Mouse (Mus musculus) stomach, embryonic 15.5 days (tissue): ENCODE measurements around the gene Phox2a. TPM values are rescaled to one million over a fixed set of nuclear protein-coding genes. Genes with fewer than 3 reads are reported as not detected.

Experiments used
- ATAC-seq: fragments of 200-750 bp; cut with Nextera tagmentation; 2 replicates; pipeline ENCODE4 v1.8.0; 2017; ENCODE audit warnings: low read depth, moderate number of reproducible peaks, moderate TSS enrichment; ENCODE audit not compliant: insufficient read depth, low FRiP score
- H3K27ac ChIP-seq: fragments of 300-500 bp; sonication (generic); 2 replicates; pipeline ENCODE4 v1.5.1; 2015; ENCODE audit warnings: mild to moderate bottlenecking, inconsistent platforms
- H3K27me3 ChIP-seq: fragments of 300-500 bp; sonication (generic); replicated peaks from 2 replicates; pipeline ENCODE4 v1.6.1; 2015; ENCODE audit warnings: inconsistent platforms
- H3K36me3 ChIP-seq: fragments of 300-500 bp; sonication (generic); 2 replicates; pipeline ENCODE4 v1.6.1; 2015; ENCODE audit warnings: inconsistent platforms
- H3K4me1 ChIP-seq: fragments of 300-500 bp; sonication (generic); 2 replicates; pipeline ENCODE4 v1.6.1; 2015; ENCODE audit warnings: inconsistent platforms
- H3K4me2 ChIP-seq: fragments of 300-500 bp; sonication (generic); 2 replicates; pipeline ENCODE4 v1.6.1; 2015; ENCODE audit warnings: mild to moderate bottlenecking, inconsistent platforms
- H3K4me3 ChIP-seq: fragments of 300-500 bp; sonication (generic); replicated peaks from 2 replicates; pipeline ENCODE4 v1.5.1; 2015; ENCODE audit warnings: inconsistent platforms
- H3K9ac ChIP-seq: fragments of 300-500 bp; sonication (generic); 2 replicates; pipeline ENCODE4 v1.6.1; 2015; ENCODE audit warnings: inconsistent platforms
- H3K9me3 ChIP-seq: fragments of 300-500 bp; sonication (generic); 2 replicates; pipeline ENCODE4 v1.6.1; 2016; ENCODE audit warnings: inconsistent platforms
- WGBS: fragments of 180-500 bp; shearing (Covaris S2); methylation state at CpG from one replicate; pipeline ENCODE4 v1.1.7; 2015; 5-methylcytosine and 5-hydroxymethylcytosine counted together
- polyA plus RNA-seq: library from polyadenylated mRNA; unstranded; fragments of >200 nt; fragmentation: Nextera tagmentation; extraction: Ambion mirVana; gene quantifications from 2 replicates; pipeline ENCODE4 v1.2.1, GENCODE M21; 2015

Phox2a gene
- polyA plus RNA-seq, 1 experiment from 2014 or later = 6.0 TPM

DNA sequence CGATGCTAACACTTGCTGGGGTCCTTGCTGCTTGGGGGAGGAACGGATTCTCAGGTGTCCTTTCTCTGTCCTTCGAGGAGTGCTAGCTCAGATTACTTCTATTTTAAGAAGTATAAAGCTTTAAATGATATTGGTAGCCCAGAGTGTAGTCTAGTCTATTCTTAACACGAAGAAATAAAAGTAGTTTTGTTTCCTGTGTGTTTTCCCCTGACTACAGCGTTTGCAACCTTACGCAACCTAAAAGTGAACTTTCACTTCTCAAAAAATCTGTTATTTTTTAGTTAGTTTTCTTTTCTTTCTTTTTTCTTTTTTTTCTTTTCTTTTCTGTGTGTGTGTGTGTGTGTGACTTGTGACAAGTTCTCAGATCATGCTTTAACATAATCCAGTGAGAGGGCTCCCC, 33.6 kb downstream of the Phox2a start:
- no peak overlapping the region for H3K9ac ChIP-seq
- no peak overlapping the region for H3K27ac ChIP-seq
- H3K27me3 ChIP-seq = no peaks in the 10 kb centered on the region
- H3K9me3 ChIP-seq = no peaks in the 10 kb centered on the region
- WGBS = 83% methylated on average over 6 of the region's 6 CpGs
- peaks cover 6% of the 10 kb centered on the region; the same call in 1 of the 2 replicates for H3K4me1 ChIP-seq
- H3K36me3 ChIP-seq = no peaks in the 10 kb centered on the region
- ATAC-seq = no peak
- no peak overlapping the region for H3K4me2 ChIP-seq
- no peak overlapping the region for H3K4me3 ChIP-seq

DNA sequence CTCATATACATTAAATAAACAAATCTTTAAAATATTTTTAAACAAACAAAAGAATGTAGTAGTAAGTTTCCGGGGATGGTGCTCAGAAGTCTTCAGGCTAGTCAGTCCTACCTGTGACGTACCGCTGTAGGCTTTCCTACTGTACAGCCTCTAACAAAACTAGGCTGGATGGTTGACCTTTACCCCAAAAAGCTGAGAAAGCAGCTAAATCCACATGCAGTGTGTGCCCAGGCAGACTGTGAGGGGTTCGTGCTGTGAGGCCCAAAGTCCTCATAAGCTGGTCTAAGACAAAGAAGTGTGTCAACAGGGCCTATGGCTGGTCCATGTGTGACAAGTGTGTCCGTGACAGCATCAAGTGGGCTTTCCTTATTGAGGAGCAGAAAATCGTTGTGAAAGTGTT, 34.7 kb downstream of the Phox2a start:
- no peak for ATAC-seq
- H3K27me3 ChIP-seq = no peaks in the 10 kb centered on the region
- no peaks in the 10 kb centered on the region for H3K36me3 ChIP-seq
- no peak overlapping the region for H3K9ac ChIP-seq
- no peaks in the 10 kb centered on the region for H3K9me3 ChIP-seq
- no peak overlapping the region for H3K4me3 ChIP-seq
- H3K4me1 ChIP-seq = peaks cover 6% of the 10 kb centered on the region; the same call in 1 of the 2 replicates
- 80% methylated on average over 6 of the region's 6 CpGs for WGBS
- H3K4me2 ChIP-seq = no peak overlapping the region
- no peak overlapping the region for H3K27ac ChIP-seq

DNA sequence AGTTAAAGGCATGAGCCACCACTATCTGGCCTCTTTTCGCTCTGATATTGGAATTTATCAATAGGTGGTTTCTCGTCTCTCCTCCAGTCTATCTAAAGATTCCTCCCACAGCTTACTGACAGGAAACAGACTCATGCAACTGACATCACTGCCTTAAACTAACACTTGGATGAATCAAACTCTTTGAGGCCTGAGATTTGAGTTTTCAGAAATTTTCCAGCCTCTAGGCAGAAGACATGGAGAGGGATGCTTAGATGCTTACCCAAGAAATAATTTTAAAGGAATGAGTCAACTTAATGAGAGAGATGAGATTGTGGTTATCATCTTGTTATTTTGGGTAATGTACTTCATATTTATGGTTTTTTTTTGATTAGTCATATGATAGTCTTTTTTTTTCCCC, 35.7 kb downstream of the Phox2a start:
- 62% methylated on average over 2 of the region's 2 CpGs for WGBS

DNA sequence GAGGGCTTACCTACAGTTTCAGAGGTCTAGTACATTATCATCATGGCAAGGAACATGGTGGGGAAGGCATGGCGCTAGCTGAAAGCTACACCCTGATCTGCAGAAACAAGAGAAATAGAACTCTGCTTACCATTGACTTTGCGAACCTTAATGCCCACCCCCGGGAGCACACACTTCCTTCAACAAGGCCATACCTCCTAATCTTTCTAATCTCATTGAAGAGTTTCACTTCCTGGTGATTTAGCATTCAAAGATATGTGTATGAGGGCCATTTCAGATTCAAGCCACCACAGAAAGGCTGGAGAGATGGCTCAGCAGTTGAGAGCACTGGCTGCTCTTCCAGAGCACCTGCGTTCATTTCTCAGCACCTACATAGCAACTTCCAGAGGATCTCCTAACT, 39.0 kb downstream of the Phox2a start, which contains the start of gene Folr2:
Gene Folr2 (minus strand): TSS at position 101 of the 400 bp plus-strand sequence.
- H3K27me3 ChIP-seq = no peaks in the 10 kb centered on the region
- no peak within 1 kb of the TSS for H3K9ac ChIP-seq
- H3K4me1 ChIP-seq = no peaks in the 10 kb centered on the region
- ATAC-seq = no peak
- no peaks in the 10 kb centered on the region for H3K9me3 ChIP-seq
- H3K4me3 ChIP-seq = no peak within 1 kb of the TSS
- no peak within 1 kb of the TSS for H3K4me2 ChIP-seq
- H3K36me3 ChIP-seq = no peaks in the 10 kb centered on the region
- 0 out of 2 replicates have a peak within 1 kb of the TSS, but pooled peaks have one; percentile 51 for H3K27ac ChIP-seq
- 87% methylated on average over 4 of the region's 4 CpGs for WGBS

More for the DNA sequence above, 35.7 kb downstream of the Phox2a start:
- Histone ChIP-seq H3K4me3 (no peak overlapping the region), H3K4me2 (no peak overlapping the region), H3K4me1 (peaks cover 6% of the 10 kb centered on the region; the same call in 1 of the 2 replicates), H3K27ac (no peak overlapping the region), H3K9me3 (no peaks in the 10 kb centered on the region), H3K9ac (no peak overlapping the region), H3K27me3 (no peaks in the 10 kb centered on the region), H3K36me3 (no peaks in the 10 kb centered on the region)
- ATAC-seq = no peak

DNA sequence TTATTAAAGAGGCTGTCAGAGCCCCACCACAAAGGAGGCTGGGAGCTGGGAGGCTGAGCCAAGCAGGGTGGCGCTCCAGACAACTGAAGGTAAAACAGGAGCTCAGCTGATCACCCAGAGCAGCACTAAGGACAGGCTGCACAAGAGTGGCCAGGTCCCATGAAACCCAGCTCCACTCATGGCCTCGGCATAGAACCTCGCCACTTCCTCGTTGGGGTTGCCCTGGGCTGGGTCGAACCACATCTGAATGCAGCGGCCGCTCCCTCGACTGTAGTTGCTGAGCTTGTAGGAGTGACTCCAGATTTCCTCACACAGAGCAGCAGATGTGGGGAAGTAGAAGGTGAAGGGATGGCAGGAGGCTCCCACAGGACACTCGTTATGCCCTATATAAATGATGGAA, 40.2 kb downstream of the Phox2a start:
- H3K36me3 ChIP-seq = no peaks in the 10 kb centered on the region
- 63% methylated on average over 9 of the region's 9 CpGs for WGBS
- no peak overlapping the region for H3K4me2 ChIP-seq
- H3K9me3 ChIP-seq = no peaks in the 10 kb centered on the region
- no peaks in the 10 kb centered on the region for H3K4me1 ChIP-seq
- H3K4me3 ChIP-seq = no peak overlapping the region
- H3K27ac ChIP-seq = 0 out of 2 replicates have a peak overlapping the region, but pooled peaks have one; percentile 51
- no peak overlapping the region for H3K9ac ChIP-seq
- ATAC-seq = no peak; the same call in 1 of the 2 replicates
- no peaks in the 10 kb centered on the region for H3K27me3 ChIP-seq

DNA sequence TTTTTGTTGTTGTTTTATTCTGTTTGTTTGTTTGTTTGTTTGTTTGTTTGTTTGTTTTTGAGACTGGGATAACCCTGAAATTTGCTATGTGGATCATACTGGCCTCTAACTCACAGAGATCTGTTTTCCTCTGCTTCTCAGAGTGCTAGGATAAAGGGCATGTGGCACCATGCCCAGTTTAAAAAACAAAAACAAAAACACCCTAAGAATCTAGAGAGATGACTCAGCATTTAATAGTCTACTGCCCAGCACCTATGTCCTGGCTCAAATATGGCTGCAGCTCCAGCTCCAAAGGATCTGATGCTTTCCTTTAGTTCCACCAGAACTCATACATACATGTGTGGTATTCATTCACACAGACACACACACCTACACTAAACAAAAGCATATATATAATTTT, 42.9 kb downstream of the Phox2a start:
- no peak overlapping the region for H3K9ac ChIP-seq
- no peak for ATAC-seq
- H3K27me3 ChIP-seq = no peaks in the 10 kb centered on the region
- no peaks in the 10 kb centered on the region for H3K9me3 ChIP-seq
- H3K27ac ChIP-seq = no peak overlapping the region
- H3K36me3 ChIP-seq = no peaks in the 10 kb centered on the region
- no peak overlapping the region for H3K4me2 ChIP-seq
- no peaks in the 10 kb centered on the region for H3K4me1 ChIP-seq
- no peak overlapping the region for H3K4me3 ChIP-seq

DNA sequence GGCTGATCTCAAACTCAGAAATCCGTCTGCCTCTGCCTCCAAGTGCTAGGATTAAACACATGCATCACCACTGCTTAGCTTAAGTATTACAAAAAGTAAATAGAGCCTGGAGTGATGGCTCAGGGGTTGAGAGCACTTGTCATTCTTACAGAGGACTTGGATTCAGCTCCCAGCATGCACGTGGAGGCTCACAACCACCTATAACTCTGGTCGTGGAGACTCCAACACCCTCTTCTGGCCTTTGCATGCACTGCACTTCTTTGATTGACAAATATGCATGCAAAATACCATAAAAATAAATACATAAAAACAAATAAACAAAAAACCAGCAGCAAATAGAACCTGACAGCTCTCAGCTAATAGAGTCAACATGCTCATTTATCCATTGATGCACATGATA, 44.2 kb downstream of the Phox2a start:
- H3K9me3 ChIP-seq = no peaks in the 10 kb centered on the region
- no peak overlapping the region for H3K4me3 ChIP-seq
- no peak overlapping the region for H3K9ac ChIP-seq
- ATAC-seq = no peak
- 61% methylated on average over 3 of the region's 3 CpGs for WGBS
- H3K27ac ChIP-seq = no peak overlapping the region
- no peaks in the 10 kb centered on the region for H3K4me1 ChIP-seq
- no peak overlapping the region for H3K4me2 ChIP-seq
- no peaks in the 10 kb centered on the region for H3K36me3 ChIP-seq
- no peaks in the 10 kb centered on the region for H3K27me3 ChIP-seq

DNA sequence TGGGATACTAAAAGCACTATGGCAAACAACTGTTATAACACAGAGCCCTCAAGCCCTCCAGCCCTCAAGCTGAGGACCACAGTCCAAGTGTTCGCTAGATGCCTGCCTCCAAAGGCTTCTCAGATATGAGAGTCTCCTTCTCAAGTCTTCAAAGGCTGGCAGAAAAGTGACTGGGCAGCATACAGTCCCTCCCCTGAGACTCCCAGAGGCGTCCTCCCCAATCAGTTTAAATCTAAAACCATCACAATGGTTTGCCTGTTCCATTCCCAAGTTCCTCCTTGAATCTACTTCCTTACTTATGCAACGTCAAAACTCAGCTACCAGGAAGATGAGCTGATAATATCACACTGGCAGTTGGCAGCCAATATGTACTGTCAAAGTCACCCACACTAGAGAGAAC, 45.3 kb downstream of the Phox2a start, which contains the start of gene Anapc15:
Gene Anapc15 (plus strand): TSS at position 301 of the 400 bp plus-strand sequence.
- Histone ChIP-seq H3K9me3 (no peaks in the 10 kb centered on the region), H3K27me3 (no peaks in the 10 kb centered on the region), H3K36me3 (no peaks in the 10 kb centered on the region), H3K4me2 (no peak within 1 kb of the TSS), H3K4me3 (no peak within 1 kb of the TSS), H3K27ac (no peak within 1 kb of the TSS), H3K4me1 (no peaks in the 10 kb centered on the region), H3K9ac (no peak within 1 kb of the TSS)
- ATAC-seq = no peak
- 72% methylated on average over 3 of the region's 3 CpGs for WGBS

DNA sequence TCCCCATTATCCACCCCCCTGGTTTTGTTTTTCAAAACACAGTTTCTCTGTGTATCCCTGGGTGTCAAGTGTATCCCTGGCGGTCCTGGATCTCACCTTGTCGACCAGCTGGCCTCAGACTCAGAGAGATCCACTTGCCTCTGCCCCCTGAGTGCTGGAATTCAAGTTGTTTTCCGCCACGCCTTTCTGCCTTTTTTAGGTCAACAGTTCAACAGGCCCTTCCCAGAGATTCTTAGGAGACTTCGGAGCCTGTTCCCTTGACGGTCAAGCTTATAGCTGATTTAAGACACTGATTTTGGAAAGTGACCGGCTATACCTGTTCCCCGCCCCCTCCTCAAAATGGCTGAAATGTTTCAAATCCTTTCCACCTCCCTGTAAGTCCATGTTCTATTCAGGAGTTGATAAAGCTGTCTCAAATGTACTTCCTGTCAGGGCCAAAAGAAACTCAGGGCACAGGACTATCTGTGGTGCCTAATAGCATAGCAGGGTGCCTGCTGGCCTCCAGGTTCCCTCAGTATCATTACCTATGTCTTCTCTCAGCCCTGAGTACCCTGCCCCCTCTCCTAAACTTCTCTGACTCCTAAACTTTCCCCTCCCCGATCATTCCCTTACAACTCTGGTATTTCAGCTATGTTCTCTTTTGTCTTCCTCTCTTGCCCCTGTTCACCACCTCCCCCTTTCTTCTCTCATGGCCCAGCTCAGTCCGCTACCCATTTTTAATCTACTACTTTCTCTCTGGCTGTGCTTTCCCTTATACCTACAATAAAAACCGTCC, 48.6 kb downstream of the Phox2a start:
- Histone ChIP-seq H3K36me3 (no peaks in the 10 kb centered on the region), H3K9ac (no peak overlapping the region), H3K9me3 (no peaks in the 10 kb centered on the region), H3K27me3 (no peaks in the 10 kb centered on the region), H3K4me1 (no peaks in the 10 kb centered on the region), H3K4me2 (no peak overlapping the region), H3K4me3 (no peak overlapping the region), H3K27ac (no peak overlapping the region)
- no peak for ATAC-seq
- 82% methylated on average over 11 of the region's 11 CpGs for WGBS

DNA sequence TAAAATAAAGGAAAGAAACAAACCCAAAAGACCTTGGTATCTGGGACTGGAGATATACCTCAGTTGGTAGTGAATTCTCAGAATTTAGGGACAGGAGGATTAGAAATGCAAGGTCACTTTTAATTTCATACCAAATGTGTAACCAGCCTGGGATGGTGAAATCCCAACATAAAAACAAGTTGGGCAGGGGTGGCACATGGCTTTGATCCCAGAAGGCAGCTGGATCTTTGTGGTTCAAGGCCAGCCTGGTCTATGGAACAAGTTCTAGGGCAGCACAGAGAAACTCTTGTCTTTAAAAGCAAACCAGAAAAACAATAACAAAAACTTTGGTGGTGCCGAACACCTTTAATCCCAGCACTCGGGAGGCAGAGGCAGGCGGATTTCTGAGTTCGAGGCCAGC, 49.4 kb downstream of the Phox2a start:
- H3K4me3 ChIP-seq = no peak overlapping the region
- no peaks in the 10 kb centered on the region for H3K36me3 ChIP-seq
- no peak overlapping the region for H3K9ac ChIP-seq
- H3K4me2 ChIP-seq = no peak overlapping the region
- 92% methylated on average over 4 of the region's 4 CpGs for WGBS
- H3K9me3 ChIP-seq = no peaks in the 10 kb centered on the region
- no peaks in the 10 kb centered on the region for H3K4me1 ChIP-seq
- no peak for ATAC-seq
- H3K27me3 ChIP-seq = no peaks in the 10 kb centered on the region
- H3K27ac ChIP-seq = no peak overlapping the region

DNA sequence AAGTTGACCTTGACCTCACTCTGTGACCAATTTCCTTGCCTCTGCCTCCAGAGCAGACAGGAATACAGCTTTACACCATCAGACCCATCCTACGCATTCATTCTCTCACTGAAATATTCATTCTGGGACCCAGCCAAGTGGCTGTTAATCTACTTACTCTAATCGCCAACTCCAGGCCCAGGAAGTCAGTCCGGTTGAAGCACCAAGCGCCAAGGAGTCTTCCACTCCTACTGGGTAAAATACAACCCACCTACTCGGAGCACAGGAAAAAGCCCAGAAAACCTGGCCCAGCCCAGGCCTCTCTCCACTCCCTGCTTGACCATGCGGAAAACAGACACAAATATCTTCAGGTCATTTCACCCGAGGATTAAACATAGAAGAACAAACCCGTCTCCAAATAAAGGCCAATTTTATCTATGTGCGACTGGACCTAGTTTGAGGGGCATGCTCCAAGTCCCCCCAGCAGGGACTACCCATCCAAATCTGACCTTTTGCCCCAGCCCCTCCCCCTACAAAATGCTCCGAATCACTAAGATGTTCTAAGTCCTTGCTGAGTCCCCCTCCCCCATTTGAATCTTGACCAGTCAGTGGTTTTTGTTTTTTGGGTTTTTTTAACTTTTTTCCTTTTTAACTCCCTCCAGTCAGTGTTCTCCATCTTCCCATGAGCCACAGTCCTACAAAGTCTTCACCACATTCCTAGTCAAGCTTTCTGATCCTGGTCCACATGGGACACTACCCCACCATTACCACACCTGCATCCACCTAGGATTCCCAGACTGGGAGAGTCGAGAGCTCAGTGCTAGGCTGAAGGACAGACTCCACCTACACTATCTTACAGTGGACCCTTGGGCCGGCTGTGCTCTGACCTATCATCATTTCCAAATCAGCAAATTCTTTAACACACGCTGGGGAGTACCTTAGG, 50.4 kb downstream of the Phox2a start:
- no peak for ATAC-seq
- no peaks in the 10 kb centered on the region for H3K9me3 ChIP-seq
- H3K27me3 ChIP-seq = no peaks in the 10 kb centered on the region
- H3K27ac ChIP-seq = no peak overlapping the region
- WGBS = 69% methylated on average over 13 of the region's 13 CpGs
- no peaks in the 10 kb centered on the region for H3K4me1 ChIP-seq
- no peaks in the 10 kb centered on the region for H3K36me3 ChIP-seq
- no peak overlapping the region for H3K4me2 ChIP-seq
- H3K9ac ChIP-seq = no peak overlapping the region
- no peak overlapping the region for H3K4me3 ChIP-seq

DNA sequence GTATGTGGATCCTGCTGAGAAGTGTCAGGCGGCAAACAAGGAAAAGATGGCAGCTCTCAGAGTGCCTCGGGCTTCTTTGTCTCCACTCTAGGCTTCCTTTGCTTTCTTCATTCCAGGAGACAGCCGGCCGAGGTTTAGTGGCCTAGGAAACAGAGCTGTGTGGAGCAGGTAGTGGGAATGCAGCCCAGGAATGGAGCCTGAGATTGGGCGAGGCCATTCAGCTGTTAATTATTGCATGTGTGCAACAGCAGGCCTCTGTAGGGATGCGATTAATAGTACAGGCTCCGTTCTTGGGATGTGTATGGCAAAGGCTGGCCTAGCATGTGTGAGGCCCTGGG, 51.0 kb downstream of the Phox2a start:
- ATAC-seq = no peak
- Histone ChIP-seq H3K9me3 (no peaks in the 10 kb centered on the region), H3K4me3 (no peak overlapping the region)

More for the DNA sequence above, 51.0 kb downstream of the Phox2a start:
- H3K27ac ChIP-seq = no peak overlapping the region
- no peaks in the 10 kb centered on the region for H3K27me3 ChIP-seq
- H3K9ac ChIP-seq = no peak overlapping the region
- WGBS = 74% methylated on average over 7 of the region's 7 CpGs
- H3K4me1 ChIP-seq = no peaks in the 10 kb centered on the region
- H3K36me3 ChIP-seq = no peaks in the 10 kb centered on the region
- H3K4me2 ChIP-seq = no peak overlapping the region
